Mouse (Mus musculus) G1E (cell line): ENCODE measurements around the gene Olfr628.

ENCODE experiments used
- CTCF ChIP-seq: IDR thresholded peaks from 2 replicates; pipeline ENCODE4 v1.5.1; 2012; ENCODE audit warnings: low read depth, low read length, inconsistent platforms, mixed read lengths
- GATA1 ChIP-seq: IDR thresholded peaks from 2 replicates; pipeline ENCODE4 v1.6.1; 2012; ENCODE audit warnings: borderline replicate concordance, low read length, inconsistent platforms, mixed read lengths
- POLR2AphosphoS5 ChIP-seq: IDR thresholded peaks from 2 replicates; pipeline ENCODE4 v1.6.1; 2012; ENCODE audit warnings: low read depth, low read length, inconsistent platforms; ENCODE audit not compliant: insufficient replicate concordance

DNA sequence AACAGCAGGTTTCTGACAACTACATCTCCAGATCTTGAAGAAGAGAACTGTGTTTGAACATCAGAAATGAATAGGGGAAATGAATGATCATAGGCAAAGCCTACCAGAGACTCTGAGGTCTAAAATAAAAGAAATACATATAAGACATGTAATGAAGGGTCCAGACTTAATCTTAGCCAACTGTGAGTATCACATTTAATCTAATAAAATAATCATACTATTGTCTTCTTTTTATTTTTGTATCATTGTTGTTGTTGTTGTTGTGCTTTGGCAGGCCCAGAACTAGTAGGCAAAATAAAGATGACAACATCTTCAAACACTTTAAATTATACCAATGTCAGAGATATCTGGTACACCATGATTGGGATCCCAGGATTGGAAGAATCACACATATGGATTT is 47.8 kb upstream of the Olfr628 start, which contains the start of gene Olfr625-ps1:
- TF ChIP-seq CTCF (no peak), POLR2AphosphoS5 (no peak), GATA1 (no peak)
